Mouse (Mus musculus): Measurements from ENCODE around the gene Anks1. TPM values are rescaled to one million over a fixed set of nuclear protein-coding genes. Genes with fewer than 3 reads are reported as not detected.

The Anks1 gene
- polyA plus RNA-seq, 1 experiment from 2014 or later, result 54.6 TPM

Other genes starting within 250 kb of the Anks1 start
- 0.68 and 1.1 TPM in 2 replicates for gene Spdef, start 180.4 kb upstream of the Anks1 start, polyA plus RNA-seq (2015; fragmentation: Nextera tagmentation; extraction: Ambion mirVana)
- 10.0 and 12.0 TPM in 2 replicates for gene D17Wsu92e, start 88.7 kb upstream of the Anks1 start, polyA plus RNA-seq (2015; fragmentation: Nextera tagmentation; extraction: Ambion mirVana)
- 216 and 230 TPM in 2 replicates for gene Snrpc, start 71.2 kb upstream of the Anks1 start, polyA plus RNA-seq (2015; fragmentation: Nextera tagmentation; extraction: Ambion mirVana)
- gene Uhrf1bp1, start 52.9 kb upstream of the Anks1 start, polyA plus RNA-seq (2015; fragmentation: Nextera tagmentation; extraction: Ambion mirVana), result 6.4 and 7.6 TPM in 2 replicates
- 56.4 and 59.6 TPM in 2 replicates for gene Taf11, start 538 bp downstream of the Anks1 start, polyA plus RNA-seq (2015; fragmentation: Nextera tagmentation; extraction: Ambion mirVana)
- gene Tcp11, start 171.3 kb downstream of the Anks1 start, polyA plus RNA-seq (2015; fragmentation: Nextera tagmentation; extraction: Ambion mirVana), result 1.5 TPM in 2 replicates
- 3.7 and 4.4 TPM in 2 replicates for gene Scube3, start 232.8 kb downstream of the Anks1 start, polyA plus RNA-seq (2015; fragmentation: Nextera tagmentation; extraction: Ambion mirVana)

Data from hindbrain, embryonic 15.5 days (tissue).